Mouse (Mus musculus): ENCODE data around the gene Cd300a.
A peak's percentile ranks its signal among the peaks of the same experiment; 100 is the strongest.
"Not testable (repeated sequence)": the region's sequence is repeated elsewhere in the genome, so short reads cannot be mapped to it uniquely, and the experiment has no call there.

The Cd300a gene

DNA sequence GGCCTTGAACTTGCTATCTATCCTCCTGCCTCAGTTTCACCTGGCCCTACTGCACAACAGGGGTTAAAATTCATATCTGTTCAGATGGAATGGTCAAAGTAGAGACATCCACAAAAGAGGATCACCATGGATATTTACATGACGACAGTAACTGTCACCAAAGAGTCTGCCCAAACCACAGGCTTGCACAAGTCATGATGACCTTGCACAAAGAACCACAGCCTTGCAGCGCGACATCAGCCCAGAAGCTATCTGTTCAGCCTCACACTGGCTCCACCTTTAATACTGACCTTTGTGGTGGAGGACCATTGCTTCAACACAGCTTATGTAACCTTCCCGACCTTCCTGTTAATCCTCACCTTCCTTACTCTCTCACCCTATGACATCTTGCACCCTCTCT, 17.7 kb downstream of the Cd300a start:
- no peak for DNase-seq (ENCODE audit: low spot score)

DNA sequence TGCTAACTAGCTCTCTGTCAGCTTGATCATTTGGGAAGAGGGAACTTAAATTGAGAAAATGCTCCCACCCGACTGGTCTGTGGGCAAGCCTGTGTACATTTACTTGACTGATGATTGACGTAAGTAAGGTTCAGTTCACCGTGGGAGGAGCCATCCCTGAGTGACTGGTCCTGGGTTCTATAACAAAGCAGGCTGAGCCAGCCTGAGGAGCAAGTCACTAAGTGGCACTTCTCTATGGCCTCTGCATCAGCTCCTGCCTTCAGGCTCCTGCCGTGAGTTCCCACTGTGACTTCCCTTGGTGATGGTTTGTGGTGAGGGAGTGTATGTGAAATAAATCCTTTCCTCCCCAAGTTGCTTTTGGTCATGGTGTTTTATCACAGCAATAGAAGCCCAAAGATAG, 18.2 kb downstream of the Cd300a start:
- DNase-seq (ENCODE audit: low spot score), result no peak

DNA sequence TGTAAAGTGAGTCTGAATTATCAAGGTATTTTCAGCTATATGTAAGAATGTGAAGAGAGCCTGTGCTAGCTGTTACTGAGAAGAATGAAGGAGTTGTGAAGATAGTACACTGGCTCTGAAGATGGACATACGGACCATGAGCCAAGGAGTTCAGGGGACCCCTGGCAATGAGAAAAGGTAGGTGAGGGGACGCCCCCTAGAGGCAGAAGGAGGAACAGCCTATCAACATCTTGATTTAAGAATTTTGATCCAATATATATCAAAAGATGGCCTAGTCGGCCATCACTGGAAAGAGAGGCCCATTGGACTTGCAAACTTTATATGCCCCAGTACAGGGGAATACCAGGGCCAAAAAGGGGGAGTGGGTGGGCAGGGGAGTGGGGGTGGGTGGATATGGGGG, 19.7 kb downstream of the Cd300a start:
- DNase-seq (ENCODE audit: low spot score), result not testable (repeated sequence)

DNA sequence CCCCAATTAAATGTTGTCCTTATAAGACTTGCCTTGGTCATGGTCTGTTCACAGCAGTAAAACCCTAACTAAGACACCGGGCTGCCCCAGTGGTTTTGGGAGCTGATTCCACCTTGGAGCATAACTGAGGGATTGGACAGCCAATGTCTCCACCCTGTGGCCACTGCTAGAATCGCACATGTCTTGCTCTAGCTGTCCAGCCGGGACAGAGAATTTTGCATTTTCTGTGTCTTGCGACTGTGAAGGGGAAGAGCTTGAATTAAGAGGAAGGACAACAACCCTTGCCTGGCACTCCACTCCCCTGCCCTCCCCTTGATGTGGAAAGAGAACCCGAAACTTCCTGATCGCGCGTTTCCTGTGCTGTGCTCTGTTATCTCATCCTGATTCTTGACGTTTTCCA, 23.0 kb downstream of the Cd300a start:
- DNase-seq (ENCODE audit: low spot score), result peak; percentile 25

DNA sequence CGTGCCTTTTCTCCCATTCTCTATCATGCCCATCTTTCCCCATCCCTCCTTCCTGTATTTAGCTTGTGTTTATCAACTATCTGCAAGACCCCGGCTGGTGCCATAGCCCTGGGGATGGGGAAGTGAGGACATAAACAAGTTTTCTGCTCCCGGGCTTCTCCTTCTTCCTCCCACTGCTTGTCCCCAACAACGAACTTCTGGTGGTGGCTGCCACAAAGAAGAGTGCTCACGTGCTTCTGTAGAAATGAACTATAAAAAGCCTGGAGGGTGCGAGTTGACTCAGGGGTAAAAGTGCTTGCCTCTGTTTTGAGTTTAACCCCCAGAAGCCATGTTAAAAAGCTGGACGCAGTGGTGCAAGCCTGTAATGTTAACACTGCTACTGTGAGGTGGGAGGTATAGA, 25.1 kb downstream of the Cd300a start:
- no peak for DNase-seq (ENCODE audit: low spot score)

DNA sequence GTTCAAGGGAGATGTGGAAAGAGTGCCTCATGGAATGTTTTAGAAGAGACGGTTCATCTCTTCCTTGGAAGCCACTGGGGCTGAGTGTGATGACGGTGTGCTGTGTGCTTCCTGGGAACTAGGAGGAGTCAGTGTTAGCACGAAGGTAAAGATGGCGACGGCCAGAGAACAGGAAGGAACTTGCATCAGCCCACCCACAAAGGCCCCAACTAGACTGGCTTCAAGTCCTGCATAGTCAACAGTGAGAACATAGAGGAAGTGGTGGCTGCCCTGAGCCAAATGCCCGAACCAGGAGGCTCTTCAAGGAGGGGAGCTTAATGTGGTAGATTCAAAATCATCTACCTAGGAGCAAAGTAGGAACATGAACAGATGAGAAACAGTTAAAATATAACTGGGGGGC, 27.3 kb downstream of the Cd300a start:
- DNase-seq (ENCODE audit: low spot score), result no peak

- no peak for DNase-seq (ENCODE audit: low spot score)
These were observed 32.6 kb downstream of the Cd300a start for GRCm38 (mm10) chr11:114922439-114922838.

DNA sequence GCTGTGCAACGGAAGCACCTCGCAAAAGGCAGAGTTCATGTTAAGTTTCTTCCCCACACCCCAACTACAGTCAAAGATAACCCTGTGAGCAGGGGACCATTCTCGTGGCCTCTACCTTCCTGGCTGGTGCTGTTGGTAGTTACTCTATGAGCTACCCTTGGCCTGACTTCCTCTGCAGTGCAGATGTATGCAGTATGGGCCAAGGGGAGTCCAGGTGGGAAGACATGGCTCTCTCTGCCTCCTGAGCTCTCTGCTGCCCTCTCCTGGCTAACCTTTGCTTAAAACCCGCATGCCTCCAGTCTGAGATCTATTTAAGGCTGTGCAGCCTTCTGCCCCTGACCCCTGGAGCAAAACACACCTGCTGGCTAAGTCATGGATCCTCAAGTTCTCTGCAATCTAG, 34.1 kb downstream of the Cd300a start:
- DNase-seq (ENCODE audit: low spot score), result peak; percentile 13

GRCm38 (mm10) chr11:114929581-114929980, 39.7 kb downstream of the Cd300a start:
- DNase-seq (ENCODE audit: low spot score), result no peak

DNA sequence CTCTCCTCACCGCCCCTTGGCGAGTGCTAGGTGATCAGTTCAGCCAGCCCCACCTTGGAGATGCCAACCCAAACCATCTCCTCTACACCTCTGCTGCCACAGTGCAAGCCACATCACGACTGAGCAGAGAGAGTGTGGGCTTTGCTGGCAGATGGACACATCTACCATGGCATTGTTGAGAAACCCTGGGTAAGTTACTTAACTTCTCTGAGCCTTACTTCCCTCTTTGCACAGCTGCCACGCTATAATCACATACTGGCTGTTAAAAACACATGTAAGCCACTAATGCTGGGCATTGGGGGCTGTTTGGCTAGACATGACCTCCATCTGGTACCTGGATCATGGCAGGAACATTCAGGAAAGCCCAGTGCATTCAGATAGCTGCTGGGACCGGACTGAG, 41.2 kb downstream of the Cd300a start:
- no peak for DNase-seq (ENCODE audit: low spot score)

- DNase-seq (ENCODE audit: low spot score), result no peak
These were observed 43.8 kb downstream of the Cd300a start for GRCm38 (mm10) chr11:114933591-114933990.

GRCm38 (mm10) chr11:114934144-114934543, 44.3 kb downstream of the Cd300a start, which contains the start of gene Cd300lb:
Gene Cd300lb (minus strand): TSS chr11:114934386.
- DNase-seq (ENCODE audit: low spot score), result no peak
